Mouse (Mus musculus) liver, postnatal 0 days (tissue): ENCODE measurements around the gene Trip4.

Source experiments
- CTCF ChIP-seq: sonication (generic); IDR thresholded peaks from 2 replicates; pipeline ENCODE4 v1.5.1; 2016; ENCODE audit warnings: antibody characterized with exemption, low read depth
- EP300 ChIP-seq: IDR thresholded peaks from 2 replicates; pipeline ENCODE4 v1.6.1; 2016; ENCODE audit warnings: antibody characterized with exemption, low read depth, mild to moderate bottlenecking

DNA sequence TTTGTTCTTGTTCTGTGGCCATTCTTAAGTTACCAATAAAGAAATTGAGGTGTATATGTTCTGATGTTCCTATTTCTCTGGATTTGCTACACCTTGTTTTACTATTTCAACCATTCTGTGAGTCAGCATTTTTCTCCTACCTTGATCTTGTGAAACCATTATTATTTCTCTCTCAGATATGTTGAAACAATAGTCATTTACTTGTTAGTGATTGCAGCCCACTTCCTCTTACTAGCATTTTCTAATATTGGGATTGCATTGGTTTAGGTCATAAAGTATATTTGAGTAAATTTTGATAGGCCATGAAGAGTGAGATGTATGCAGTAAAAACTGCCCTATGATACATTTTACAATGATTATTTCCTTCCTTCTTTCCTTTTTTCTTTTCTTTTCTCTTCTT, 19.9 kb upstream of the Trip4 start:
- no peak for TF ChIP-seq CTCF
- TF ChIP-seq EP300, result no peak
